Mouse (Mus musculus): ENCODE measurements around the gene Rhox6.

GRCm38 (mm10) chrX:37807286-37808080, 19.2 kb upstream of the Rhox6 start:
- no peak for TF ChIP-seq CTCF (IDR thresholded peaks at IDR 0.05; ENCODE audit: low read depth, low read length)
- no peak for TF ChIP-seq POLR2A (IDR thresholded peaks at IDR 0.05; ENCODE audit: borderline replicate concordance, low read depth, low read length)

Data from bone marrow macrophage, adult 2 months (primary cell).